1 mouse cellular context compared by ENCODE assay signal in genomic region chr16:17928627-17929104, GRCm38 (mm10).
A peak's percentile ranks its signal among the peaks of the same experiment; 100 is the strongest.
TF ChIP-seq lines count a peak whose summit lies in the region.

No protein-coding gene starts in this region.

TF ChIP-seq in CH12.LX, 34 proteins besides CTCF, POLR2A, EP300 and RAD21 (continued from another document):
- TF ChIP-seq HCFC1 (IDR thresholded peaks at IDR 0.05; ENCODE audit: low read depth, low read length) (peak; percentile 56; the same call in 1 of the 2 replicates), ZKSCAN1 (IDR thresholded peaks at IDR 0.05; ENCODE audit: borderline replicate concordance, low read depth, low read length) (no peak), RCOR1 (conservative IDR thresholded peaks at IDR 0.05; ENCODE audit: low read depth, low read length) (no peak), TBP (conservative IDR thresholded peaks at IDR 0.05; ENCODE audit: low read depth, low read length) (0 out of 2 replicates have a peak, but pooled peaks have one; percentile 41), NRF1 (IDR thresholded peaks at IDR 0.05; ENCODE audit: low read depth, low read length) (no peak), MEF2A (IDR thresholded peaks at IDR 0.05; ENCODE audit: borderline replicate concordance, low read depth, low read length) (no peak), IRF4 (IDR thresholded peaks at IDR 0.05; ENCODE audit: low read depth, low read length) (peak; percentile 62), SMC3 (IDR thresholded peaks at IDR 0.05; ENCODE audit: low read depth, low read length) (peak; percentile 61), MXI1 (IDR thresholded peaks at IDR 0.05; ENCODE audit: low read depth, low read length) (no peak), ELF1 (IDR thresholded peaks at IDR 0.05; ENCODE audit: low read depth, low read length) (peak; percentile 14; the same call in 1 of the 2 replicates), POLR2AphosphoS2 (IDR thresholded peaks at IDR 0.05; ENCODE audit: low read depth, low read length) (0 out of 2 replicates have a peak, but pooled peaks have one; percentile 20), ZMIZ1 (IDR thresholded peaks at IDR 0.05; ENCODE audit: low read depth, low read length) (peak; percentile 24; the same call in 1 of the 2 replicates), CHD2 (IDR thresholded peaks at IDR 0.05; ENCODE audit: low read length) (no peak), MAX (IDR thresholded peaks at IDR 0.05; ENCODE audit: low read length) (no peak), MAZ (IDR thresholded peaks at IDR 0.05; ENCODE audit: low read depth, low read length) (0 out of 2 replicates have a peak, but pooled peaks have one; percentile 1), UBTF (IDR thresholded peaks at IDR 0.05; ENCODE audit: low read depth, low read length) (no peak), ZC3H11A (IDR thresholded peaks at IDR 0.05; ENCODE audit: low read depth, low read length) (no peak), ETS1 (conservative IDR thresholded peaks at IDR 0.05; ENCODE audit: low read depth, low read length) (no peak), KAT2A (IDR thresholded peaks at IDR 0.05; ENCODE audit: insufficient replicate concordance, low read length) (no peak), PAX5 (IDR thresholded peaks at IDR 0.05; ENCODE audit: low read length) (no peak), ZNF384 (IDR thresholded peaks at IDR 0.05; ENCODE audit: low read depth, low read length) (no peak), NELFE (IDR thresholded peaks at IDR 0.05; ENCODE audit: low read depth, low read length) (peak; percentile 31; the same call in 1 of the 2 replicates), GABPA (IDR thresholded peaks at IDR 0.05; ENCODE audit: insufficient replicate concordance, low read depth, low read length) (no peak), USF2 (conservative IDR thresholded peaks at IDR 0.05; ENCODE audit: low read depth, low read length) (no peak), SIN3A (IDR thresholded peaks at IDR 0.05; ENCODE audit: low read length) (no peak)
